In genomic region chr7:99169717-99170403, GRCm38 (mm10) we compare ENCODE assay signal across 16 mouse cellular contexts.
"Had no signal": no experiment of that assay in that cellular context is flagged by ENCODE, and none has a peak within 500 bp of the region (broad histone marks: within the 10 kb centered on the region; RNA-seq: fewer than 3 reads in every experiment).

No protein-coding gene starts in this region.

- H3K36me3 ChIP-seq: hindbrain, embryonic 15.5 days; limb, embryonic 15.5 days; neural tube, embryonic 13.5 days had no signal

- H3K4me3 ChIP-seq: hindbrain, embryonic 15.5 days; limb, embryonic 15.5 days; megakaryocyte, embryonic 14.5 days; neural tube, embryonic 13.5 days had no signal

- H3K9ac ChIP-seq: hindbrain, embryonic 15.5 days; limb, embryonic 15.5 days; lung, embryonic 14.5 days; neural tube, embryonic 13.5 days had no signal

- H3K9me3 ChIP-seq: hindbrain, embryonic 15.5 days; limb, embryonic 15.5 days; megakaryocyte, embryonic 14.5 days; neural tube, embryonic 13.5 days had no signal

- H3K4me2 ChIP-seq: hindbrain, embryonic 15.5 days; limb, embryonic 15.5 days; lung, embryonic 14.5 days; midbrain, embryonic 11.5 days; neural tube, embryonic 13.5 days had no signal

- ATAC-seq: midbrain, embryonic 16.5 days had no signal

- H3K4me1 ChIP-seq: hindbrain, embryonic 15.5 days; neural tube, embryonic 13.5 days had no signal

- DNase-seq: kidney, adult 18-20 months; kidney, postnatal 14 days; layer of hippocampus, adult 9-11 months; layer of hippocampus, postnatal 36 days; lung, embryonic 14.5 days; lung, postnatal 10 days; spleen, adult 18-20 months; thymus, adult 2 months; thymus, postnatal 36 days had no signal

- H3K27me3 ChIP-seq: hindbrain, embryonic 15.5 days; limb, embryonic 15.5 days; neural tube, embryonic 13.5 days had no signal

- H3K27ac ChIP-seq: hindbrain, embryonic 15.5 days; limb, embryonic 15.5 days; macrophage; neural tube, embryonic 13.5 days had no signal
